10 mouse cellular contexts compared by ENCODE assay signal in genomic region chr4:97924855-97925254, GRCm38 (mm10).
DNase-seq lines count a peak whose midpoint lies in the region; ATAC-seq lines count a peak whose summit lies in the region.
"Had no signal": no experiment of that assay in that cellular context is flagged by ENCODE, and none has a peak within 500 bp of the region (broad histone marks: within the 10 kb centered on the region; RNA-seq: fewer than 3 reads in every experiment).

No protein-coding gene starts in this region.

- H3K36me3 ChIP-seq in hindbrain, embryonic 13.5 days, result no peaks in the 10 kb centered on the region
- H3K36me3 ChIP-seq in hindbrain, embryonic 10.5 days, result no peaks in the 10 kb centered on the region
- no peaks in the 10 kb centered on the region for H3K36me3 ChIP-seq in lung, embryonic 16.5 days (ENCODE audit: control insufficient read depth, insufficient read depth, low read length)
- no peaks in the 10 kb centered on the region for H3K36me3 ChIP-seq in forebrain, embryonic 15.5 days
- H3K36me3 ChIP-seq in neural tube, embryonic 15.5 days, result no peaks in the 10 kb centered on the region

- no peak for DNase-seq in hindbrain, embryonic 10.5 days (ENCODE audit: low spot score)
- DNase-seq in lung, postnatal 4 days, result no peak
- DNase-seq: kidney, adult 18-20 months had no signal

- no peak for ATAC-seq in hindbrain, embryonic 13.5 days (ENCODE audit: low FRiP score)
- ATAC-seq in lung, embryonic 16.5 days (ENCODE audit: low read depth), result no peak
- ATAC-seq in forebrain, embryonic 15.5 days (replicated peaks), result no peak
- no peak for ATAC-seq in neural tube, embryonic 15.5 days (ENCODE audit: low FRiP score)
- ATAC-seq in erythroid progenitor cell, adult 5-6 weeks (replicated peaks; ENCODE audit: low FRiP score, poor library complexity, severe bottlenecking), result no peak

- peak overlapping the region; percentile 56; the same call in 1 of the 2 replicates for H3K27ac ChIP-seq in hindbrain, embryonic 13.5 days
- H3K27ac ChIP-seq in hindbrain, embryonic 10.5 days, result no peak overlapping the region
- H3K27ac ChIP-seq in lung, embryonic 16.5 days (ENCODE audit: low read length), result peak overlapping the region; percentile 15
- peak overlapping the region; percentile 49 for H3K27ac ChIP-seq in forebrain, embryonic 15.5 days (replicated peaks)
- H3K27ac ChIP-seq in neural tube, embryonic 15.5 days (replicated peaks), result peak overlapping the region; percentile 61; the same call in 1 of the 2 replicates

- WGBS in hindbrain, embryonic 13.5 days, result 79% methylated on average over 3 of the region's 3 CpGs
- 89% methylated on average over 3 of the region's 3 CpGs for WGBS in hindbrain, embryonic 10.5 days
- WGBS in lung, embryonic 16.5 days, result 74% methylated on average over 3 of the region's 3 CpGs
- 32% methylated on average over 3 of the region's 3 CpGs for WGBS in forebrain, embryonic 15.5 days
- 80% methylated on average over 3 of the region's 3 CpGs for WGBS in neural tube, embryonic 15.5 days

- H3K9me3 ChIP-seq in hindbrain, embryonic 13.5 days, result no peaks in the 10 kb centered on the region
- no peaks in the 10 kb centered on the region for H3K9me3 ChIP-seq in hindbrain, embryonic 10.5 days
- no peaks in the 10 kb centered on the region for H3K9me3 ChIP-seq in lung, embryonic 16.5 days (ENCODE audit: control insufficient read depth, low read length)
- H3K9me3 ChIP-seq in forebrain, embryonic 15.5 days, result no peaks in the 10 kb centered on the region
- no peaks in the 10 kb centered on the region for H3K9me3 ChIP-seq in neural tube, embryonic 15.5 days (replicated peaks)

- no peak overlapping the region for H3K4me3 ChIP-seq in hindbrain, embryonic 13.5 days
- no peak overlapping the region for H3K4me3 ChIP-seq in hindbrain, embryonic 10.5 days
- no peak overlapping the region for H3K4me3 ChIP-seq in lung, embryonic 16.5 days (ENCODE audit: low read length)
- no peak overlapping the region for H3K4me3 ChIP-seq in forebrain, embryonic 15.5 days
- no peak overlapping the region for H3K4me3 ChIP-seq in neural tube, embryonic 15.5 days (replicated peaks)

- H3K4me2 ChIP-seq in hindbrain, embryonic 13.5 days, result no peak overlapping the region
- H3K4me2 ChIP-seq in lung, embryonic 16.5 days (ENCODE audit: low read depth, low read length), result no peak overlapping the region
- 0 out of 2 replicates have a peak overlapping the region, but pooled peaks have one; percentile 9 for H3K4me2 ChIP-seq in forebrain, embryonic 15.5 days (replicated peaks)
- no peak overlapping the region for H3K4me2 ChIP-seq in neural tube, embryonic 15.5 days
- H3K4me2 ChIP-seq: liver, embryonic 11.5 days had no signal

- H3K9ac ChIP-seq in hindbrain, embryonic 13.5 days, result no peak overlapping the region
- H3K9ac ChIP-seq in lung, embryonic 16.5 days (ENCODE audit: low read length), result no peak overlapping the region
- no peak overlapping the region for H3K9ac ChIP-seq in forebrain, embryonic 15.5 days (replicated peaks)
- H3K9ac ChIP-seq in neural tube, embryonic 15.5 days (replicated peaks), result no peak overlapping the region

- H3K27me3 ChIP-seq in hindbrain, embryonic 13.5 days, result no peaks in the 10 kb centered on the region
- H3K27me3 ChIP-seq in hindbrain, embryonic 10.5 days (ENCODE audit: insufficient read depth, poor library complexity, severe bottlenecking), result no peaks in the 10 kb centered on the region
- H3K27me3 ChIP-seq in lung, embryonic 16.5 days (ENCODE audit: control insufficient read depth, insufficient read depth, low read depth, low read length), result no peaks in the 10 kb centered on the region
- H3K27me3 ChIP-seq in forebrain, embryonic 15.5 days, result no peaks in the 10 kb centered on the region
- no peaks in the 10 kb centered on the region for H3K27me3 ChIP-seq in neural tube, embryonic 15.5 days (replicated peaks)
- H3K27me3 ChIP-seq: CH12.LX had no signal

- peaks cover 44% of the 10 kb centered on the region for H3K4me1 ChIP-seq in hindbrain, embryonic 13.5 days (replicated peaks)
- peaks cover 13% of the 10 kb centered on the region for H3K4me1 ChIP-seq in hindbrain, embryonic 10.5 days (replicated peaks)
- H3K4me1 ChIP-seq in lung, embryonic 16.5 days (replicated peaks; ENCODE audit: control insufficient read depth, insufficient read depth, low read length), result peaks cover 38% of the 10 kb centered on the region
- peaks cover 60% of the 10 kb centered on the region for H3K4me1 ChIP-seq in forebrain, embryonic 15.5 days
- peaks cover 43% of the 10 kb centered on the region for H3K4me1 ChIP-seq in neural tube, embryonic 15.5 days
